Mouse (Mus musculus) ZHBTc4 (cell line): ENCODE measurements around the gene Fblim1.
"Not testable (repeated sequence)": the region's sequence is repeated elsewhere in the genome, so short reads cannot be mapped to it uniquely, and the experiment has no call there.

Source experiments
- DNase-seq: peaks from one replicate; pipeline ENCODE4 v3.0.0-alpha.2; 2011; ENCODE audit warnings: low read depth, low spot score

The Fblim1 gene

DNA sequence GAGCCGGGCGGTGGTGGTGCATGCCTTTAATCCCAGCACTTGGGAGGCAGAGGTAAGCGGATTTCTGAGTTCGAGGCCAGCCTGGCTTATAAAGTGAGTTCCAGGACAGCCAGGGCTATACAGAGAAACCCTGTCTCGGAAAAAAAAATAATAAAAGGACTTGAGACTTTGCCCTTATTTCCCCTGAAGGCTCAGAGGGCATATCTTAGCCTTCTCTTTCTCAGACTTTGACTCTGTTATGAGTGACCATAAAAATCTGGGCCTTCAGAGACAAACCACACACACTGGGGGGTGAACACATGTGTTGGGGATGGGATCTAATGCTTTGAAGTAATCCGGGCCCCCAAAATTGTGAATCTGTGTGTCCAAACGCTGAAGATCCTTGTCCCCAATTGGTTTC is 38.7 kb downstream of the Fblim1 start:
- not testable (repeated sequence) for DNase-seq

DNA sequence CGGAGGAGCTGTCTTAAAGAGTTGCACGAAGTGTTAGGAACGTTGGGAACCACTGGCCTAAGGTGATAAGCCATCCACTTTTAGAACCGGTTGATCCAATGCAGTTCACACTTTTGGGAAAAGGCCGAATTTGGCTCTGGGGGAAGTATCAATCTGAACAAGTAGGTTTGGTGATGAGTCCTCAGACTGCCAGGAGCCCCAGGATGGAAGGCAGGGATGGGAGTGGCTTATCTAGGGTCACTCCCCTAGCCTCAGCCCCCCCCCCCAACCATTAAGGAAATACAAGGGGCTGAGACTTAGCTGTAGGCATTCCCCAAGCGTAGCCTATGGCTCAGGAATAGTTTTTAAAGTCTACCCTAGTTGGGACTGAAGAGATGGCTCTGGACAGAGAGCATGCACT is 39.7 kb downstream of the Fblim1 start:
- peak; percentile 83 for DNase-seq

DNA sequence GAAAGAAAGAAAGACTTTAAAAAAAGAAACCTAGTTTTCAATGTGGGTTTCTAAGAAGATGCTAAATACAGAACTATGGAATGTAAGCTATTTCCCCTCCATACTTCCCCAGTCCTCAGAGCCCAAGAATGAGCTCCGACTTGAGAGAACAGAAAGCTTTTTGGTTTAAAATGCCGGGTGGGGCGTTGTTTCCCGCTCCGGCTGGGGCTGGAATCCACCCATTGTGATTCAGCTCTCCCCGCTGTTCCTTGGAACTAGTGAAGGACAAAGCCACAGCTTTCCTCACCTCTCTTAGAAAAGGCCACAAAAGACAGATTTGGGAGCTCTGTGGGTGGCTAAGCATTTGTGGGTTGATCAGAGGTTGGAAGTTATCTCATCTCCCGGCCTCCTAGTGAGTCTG is 40.6 kb downstream of the Fblim1 start:
- peak; percentile 99 for DNase-seq

DNA sequence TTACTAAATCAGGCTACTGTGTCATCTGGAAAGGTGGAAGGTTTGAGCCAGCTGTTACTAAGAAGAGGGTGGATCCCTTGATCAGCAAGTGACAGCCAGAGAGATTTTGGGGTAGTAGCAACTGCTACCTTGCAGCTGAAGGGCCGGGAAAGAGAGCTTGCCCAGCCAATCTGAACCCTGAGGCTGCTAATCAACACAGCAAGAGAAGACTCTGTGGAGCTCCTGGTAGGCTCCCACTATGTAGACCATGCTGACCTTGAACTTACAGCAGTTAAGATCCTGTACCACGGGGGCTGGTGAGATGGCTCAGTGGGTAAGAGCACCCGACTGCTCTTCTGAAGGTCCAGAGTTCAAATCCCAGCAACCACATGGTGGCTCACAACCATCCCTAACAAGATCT is 41.2 kb downstream of the Fblim1 start:
- DNase-seq = peak; percentile 90

DNA sequence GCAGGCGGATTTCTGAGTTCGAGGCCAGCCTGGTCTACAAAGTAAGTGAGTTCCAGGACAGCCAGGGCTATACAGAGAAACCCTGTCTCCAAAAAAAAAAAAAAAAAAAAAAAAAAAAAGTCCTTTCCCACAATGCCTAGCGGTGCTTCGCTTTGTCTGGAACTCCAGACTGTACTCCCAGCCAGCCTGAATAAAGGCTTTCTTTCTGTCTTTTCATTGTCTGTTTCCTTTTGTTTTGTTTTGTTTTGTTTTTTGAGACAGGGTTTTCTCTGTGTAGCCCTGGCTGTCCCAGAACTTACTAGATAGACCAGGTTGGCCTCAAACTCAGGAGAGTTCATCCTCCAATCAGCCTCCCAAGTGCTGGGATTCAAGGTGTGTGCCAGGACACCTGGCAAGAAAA is 41.7 kb downstream of the Fblim1 start:
- DNase-seq = peak; percentile 88

DNA sequence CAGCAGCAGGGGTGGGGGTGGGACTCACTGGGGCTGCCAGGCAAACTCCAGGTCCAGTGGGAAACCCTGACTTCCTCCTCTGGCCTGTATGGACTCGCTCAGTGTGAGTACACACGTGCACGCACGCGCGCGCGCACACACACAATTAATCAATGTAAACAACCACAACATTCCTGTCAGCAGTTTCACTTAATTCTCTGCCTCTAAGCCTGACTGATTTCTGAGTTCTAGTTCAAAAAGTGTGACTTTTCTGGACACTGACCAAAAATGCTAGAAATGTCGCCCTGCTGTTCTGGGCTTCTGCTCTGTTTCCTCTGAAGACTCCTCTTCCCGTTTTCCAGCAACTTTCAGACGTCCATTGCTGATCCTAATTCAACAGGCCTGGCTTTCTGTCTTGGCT is 43.6 kb downstream of the Fblim1 start:
- DNase-seq = no peak

DNA sequence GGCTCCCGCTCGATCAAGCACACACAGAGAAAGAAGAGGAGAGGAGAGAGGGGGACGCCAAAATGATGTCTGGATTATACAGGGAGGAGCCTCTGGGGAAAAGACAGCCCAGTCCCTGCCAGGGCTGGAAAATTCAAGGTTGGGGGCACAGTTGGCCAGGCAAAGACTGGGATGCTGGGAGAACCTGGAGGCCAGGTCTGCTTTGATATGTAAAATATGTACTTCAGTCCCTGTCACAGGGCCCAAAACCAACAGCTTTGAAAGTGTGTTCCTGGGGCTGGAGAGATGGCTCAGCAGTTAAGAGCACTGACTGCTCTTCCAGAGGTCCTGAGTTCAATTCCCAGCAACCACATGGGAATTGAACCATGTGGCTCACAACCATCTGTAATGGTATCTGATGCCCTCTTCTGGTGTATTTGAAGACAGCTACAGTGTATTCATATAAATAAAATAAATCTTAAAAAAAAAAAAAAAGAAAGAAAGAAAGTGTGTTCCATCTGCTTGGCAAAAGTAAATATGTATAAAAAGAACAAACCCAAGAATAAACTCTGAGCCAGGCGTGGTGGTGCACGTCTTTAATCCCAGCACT is 44.5 kb downstream of the Fblim1 start:
- DNase-seq = peak; percentile 75

DNA sequence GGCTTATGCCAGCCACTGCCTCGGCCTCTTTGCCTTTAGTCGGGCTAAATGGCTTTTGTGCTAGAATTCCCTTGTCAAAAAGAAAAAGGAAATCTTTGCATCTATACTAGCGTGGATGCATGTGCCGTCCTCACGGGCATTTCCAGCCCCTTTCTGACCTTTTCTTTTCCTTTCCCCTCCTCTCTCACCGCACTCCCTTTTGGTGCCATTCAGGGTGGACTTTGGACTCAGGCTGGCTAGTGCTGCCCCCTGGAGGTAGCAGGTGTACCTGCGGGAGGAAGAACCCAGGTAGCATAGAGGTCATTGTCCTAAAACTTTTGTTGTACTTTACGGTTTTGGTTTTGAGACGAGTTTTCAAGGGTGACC is 46.0 kb downstream of the Fblim1 start:
- DNase-seq = peak; percentile 94

DNA sequence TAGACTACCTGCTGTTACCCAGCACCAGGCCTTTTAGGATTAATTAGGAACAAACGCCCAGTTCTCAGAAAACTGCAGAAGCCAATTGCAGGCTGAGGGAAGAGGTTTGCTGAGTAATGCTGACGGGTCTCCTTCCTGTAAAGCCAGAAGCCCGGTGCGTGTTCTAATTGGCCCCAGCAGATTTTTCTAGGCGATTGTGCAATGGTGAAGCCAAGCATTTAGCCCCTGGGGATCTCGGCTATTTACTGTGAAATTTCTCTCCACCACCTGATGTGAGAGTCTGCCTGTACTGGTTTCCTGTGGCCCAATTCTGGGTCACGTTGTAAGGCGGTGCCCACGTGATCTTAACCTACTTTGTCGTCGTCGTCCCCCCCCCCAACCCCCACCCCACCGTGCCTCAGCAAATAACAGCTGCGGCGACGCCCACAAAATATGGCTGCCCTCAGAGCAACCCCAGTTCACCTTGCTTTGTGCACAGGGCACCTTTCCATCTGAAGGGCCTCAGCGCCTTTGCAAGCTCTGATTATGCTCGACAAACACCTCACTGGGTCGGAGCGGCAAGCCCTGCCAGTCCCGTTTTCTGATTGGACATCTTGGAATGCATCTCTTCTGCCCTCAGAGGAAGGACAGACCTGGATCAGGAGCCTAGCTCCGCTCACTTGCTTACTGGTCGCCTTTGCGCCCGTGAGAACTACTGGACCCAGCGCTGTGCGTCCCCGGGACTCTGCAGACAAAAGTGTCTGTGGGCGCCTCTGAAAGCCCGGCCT is 46.6 kb downstream of the Fblim1 start:
- DNase-seq = peak; percentile 90

DNA sequence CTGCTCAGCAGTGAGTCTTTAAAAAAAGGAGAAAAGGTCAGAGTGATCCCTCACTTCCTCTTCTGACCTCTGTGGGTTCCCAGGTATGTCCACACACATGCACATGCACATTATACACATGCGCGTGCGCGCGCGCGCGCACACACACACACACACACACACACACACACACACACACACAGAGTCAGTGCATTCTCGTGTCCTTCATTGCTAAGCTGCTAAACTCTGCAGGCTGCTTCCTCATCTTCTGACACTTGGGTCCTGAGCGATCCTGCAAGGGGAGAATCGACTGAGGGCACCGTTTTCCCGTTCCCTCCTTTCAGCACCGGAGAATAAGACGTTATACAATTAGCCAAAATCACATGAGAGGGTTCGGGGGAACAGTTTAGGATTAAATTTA is 47.2 kb downstream of the Fblim1 start:
- DNase-seq = peak; percentile 36

DNA sequence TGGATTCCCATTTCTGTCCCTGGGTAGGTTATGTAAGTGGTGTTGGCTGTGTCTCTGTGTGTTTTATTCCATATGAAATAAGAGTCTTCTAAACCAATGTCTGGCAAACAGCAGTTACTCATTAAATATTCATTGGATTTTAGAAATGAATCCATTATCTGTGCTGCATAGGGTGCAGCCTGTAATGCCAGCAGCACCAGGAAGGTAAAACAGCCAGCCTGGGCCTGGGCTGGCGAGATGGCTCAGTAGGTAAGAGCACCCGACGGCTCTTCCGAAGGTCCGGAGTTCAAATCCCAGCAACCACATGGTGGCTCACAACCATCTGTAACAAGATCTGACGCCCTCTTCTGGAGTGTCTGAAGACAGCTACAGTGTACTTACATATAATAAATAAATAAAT is 49.7 kb downstream of the Fblim1 start:
- DNase-seq = not testable (repeated sequence)

DNA sequence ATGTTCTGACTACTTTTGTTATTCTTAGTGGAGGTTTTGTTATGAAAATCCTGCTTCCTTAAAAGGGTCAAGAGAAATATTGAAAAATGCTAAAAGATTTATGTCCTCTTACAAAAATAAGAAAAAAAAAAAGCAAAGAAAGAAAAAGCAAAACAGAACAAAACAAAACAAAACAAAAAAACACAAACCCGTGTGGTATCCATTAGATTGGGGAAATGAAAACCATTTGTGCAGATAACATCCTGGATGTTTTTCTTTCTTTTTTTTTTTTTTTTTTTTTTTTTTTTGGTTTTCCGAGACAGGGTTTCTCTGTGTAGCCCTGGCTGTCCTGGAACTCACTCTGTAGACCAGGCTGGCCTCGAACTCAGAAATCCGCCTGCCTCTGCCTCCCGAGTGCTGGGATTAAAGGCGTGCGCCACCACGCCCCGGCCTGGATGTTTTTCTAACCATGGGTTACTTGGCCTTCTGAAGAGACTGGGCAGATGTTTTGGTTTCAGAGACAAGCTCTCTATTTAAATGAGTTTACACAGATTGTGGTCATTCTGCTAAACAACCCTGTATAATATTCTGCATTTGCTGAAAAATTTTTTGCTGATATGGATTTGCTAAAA is 51.5 kb downstream of the Fblim1 start:
- not testable (repeated sequence) for DNase-seq

DNA sequence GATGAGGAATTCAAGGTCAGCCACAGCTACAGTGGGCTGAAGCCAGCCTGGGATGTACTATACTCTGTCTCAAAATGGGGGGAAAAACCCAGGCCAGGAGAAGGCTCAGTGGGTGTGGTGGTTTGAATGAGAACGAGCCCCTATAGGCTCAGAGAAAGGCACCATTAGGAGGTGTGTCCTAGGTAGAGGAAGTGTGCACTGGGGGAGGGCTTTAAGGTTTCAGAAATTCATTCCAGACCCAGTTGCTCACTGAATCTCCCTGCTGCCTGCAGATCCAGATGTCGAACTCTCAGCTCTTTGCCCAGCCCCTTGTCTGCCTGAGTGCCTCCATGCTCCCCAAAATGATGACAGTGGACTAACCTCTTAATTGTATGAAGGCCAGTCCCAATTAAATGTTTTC is 53.4 kb downstream of the Fblim1 start:
- peak; percentile 93 for DNase-seq

DNA sequence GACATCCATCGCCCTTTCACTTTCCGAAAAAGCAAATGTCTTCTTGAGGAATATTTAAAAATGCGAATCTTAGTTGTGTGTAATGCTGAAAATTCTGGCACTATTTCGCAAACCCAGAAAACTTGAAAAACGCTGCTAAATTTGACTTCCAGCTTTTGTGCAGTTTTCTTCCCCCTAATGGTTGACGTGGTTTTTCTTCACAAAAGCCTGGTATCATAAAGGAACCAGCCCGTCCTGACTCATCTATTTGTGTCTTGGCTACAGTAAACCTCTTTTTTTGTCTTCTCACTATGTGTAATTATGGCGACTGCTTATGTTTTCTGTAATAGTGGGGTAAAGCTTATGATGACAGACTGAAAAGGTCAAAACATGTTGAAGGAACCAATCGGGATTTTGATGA is 58.6 kb downstream of the Fblim1 start:
- DNase-seq = no peak

DNA sequence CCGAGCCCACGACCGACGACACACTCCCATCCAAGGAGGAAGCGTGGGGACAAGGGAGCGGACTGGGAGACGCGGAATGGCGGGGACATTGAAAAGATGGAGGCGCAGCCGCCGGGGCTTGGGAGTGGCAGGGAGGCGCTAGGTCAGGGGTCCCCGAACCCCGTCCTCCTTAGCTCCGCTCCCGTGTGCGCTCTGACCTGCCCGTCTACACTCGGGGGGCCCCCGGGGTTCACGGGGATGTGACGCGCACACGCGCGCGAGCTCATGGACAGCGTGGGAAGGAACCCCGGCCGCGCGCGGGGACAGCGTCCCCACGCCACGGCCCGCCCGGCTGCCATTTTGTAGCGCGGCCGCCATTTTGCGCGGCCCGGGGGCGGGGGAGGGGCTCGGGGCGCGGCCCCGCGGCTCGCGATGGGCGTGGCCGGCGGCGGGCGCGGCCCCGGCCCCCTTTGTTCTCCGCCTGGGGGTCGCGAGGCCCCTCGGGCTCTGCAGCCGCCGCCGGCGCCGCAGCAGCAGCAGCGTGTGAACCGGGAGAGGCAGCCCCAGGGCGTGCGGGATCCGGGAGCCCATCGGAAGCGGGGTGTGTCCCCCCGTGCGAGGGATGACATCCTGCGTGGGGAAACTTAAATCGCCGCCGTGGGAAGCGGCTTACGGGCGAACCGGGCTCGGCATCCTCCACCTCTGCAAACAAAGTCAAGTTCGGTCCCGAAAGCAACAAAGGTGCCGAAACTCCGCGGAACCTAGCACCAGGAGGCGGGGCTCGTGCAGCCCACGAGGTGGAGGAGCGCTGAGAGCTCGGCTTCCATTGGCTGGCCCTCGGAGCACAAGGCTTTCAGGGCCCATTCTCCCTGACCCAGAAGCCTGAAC is 59.3 kb downstream of the Fblim1 start:
- peak; percentile 96 for DNase-seq

DNA sequence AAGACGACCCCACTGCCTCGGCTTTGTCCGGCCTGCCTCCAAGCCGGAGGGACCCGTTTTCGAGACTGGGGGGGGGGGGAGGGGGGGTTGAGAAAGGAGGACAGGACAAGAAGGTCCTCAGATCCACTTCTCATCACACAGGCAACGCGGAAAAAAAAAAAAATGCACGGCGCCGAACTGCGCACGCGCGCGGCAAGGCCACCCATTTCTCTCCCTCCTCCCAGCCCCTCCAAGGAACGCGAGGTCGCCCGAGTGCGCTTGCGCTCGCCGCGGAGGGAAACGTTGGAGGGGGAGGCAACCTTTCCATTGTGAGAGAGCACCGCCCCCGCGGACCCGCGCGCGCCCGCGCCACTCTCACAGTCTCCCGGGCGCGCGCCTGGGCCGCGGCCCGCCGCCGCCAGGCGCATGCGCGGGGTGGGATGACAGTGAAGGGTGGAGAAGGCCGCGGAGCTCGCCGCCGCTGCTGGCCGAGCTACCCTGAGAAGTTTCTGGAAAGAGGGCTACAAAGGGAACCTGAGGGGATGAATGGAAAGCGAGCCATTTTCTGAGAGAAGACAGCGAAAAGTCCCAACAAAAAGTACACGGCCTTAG is 60.1 kb downstream of the Fblim1 start:
- DNase-seq = peak; percentile 100

DNA sequence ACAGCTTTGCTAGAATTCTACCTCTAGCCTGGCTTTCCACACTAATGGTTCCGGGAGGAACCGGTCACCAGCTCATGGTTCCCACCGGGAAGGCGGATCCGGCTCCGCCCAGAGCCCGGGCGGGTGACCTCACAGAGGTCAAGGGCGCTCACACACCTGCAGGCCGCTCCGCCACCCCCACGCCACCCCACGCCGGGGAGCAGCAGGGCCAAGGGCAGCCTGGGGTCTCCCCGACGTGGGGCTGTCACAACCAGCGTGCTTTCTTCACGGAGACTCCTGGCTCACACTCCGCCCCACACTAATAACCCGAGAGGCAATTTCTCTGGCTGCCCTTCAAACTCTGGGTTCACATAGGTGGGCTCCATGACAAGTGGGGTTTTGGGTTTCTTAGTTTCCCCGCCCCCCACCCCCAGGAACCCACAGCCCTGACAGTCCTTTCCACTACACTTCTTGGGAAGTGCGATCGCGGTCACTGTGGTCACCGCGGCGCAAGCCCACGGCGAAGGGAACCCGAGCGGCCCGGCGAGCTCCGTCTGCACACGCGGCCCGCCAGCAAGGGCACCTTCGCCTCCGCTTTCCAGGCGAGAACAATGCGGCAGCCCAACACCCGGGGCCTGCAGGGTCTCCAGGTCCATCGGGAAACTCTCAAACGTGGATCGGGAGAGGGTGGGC is 60.7 kb downstream of the Fblim1 start:
- DNase-seq = peak; percentile 91

DNA sequence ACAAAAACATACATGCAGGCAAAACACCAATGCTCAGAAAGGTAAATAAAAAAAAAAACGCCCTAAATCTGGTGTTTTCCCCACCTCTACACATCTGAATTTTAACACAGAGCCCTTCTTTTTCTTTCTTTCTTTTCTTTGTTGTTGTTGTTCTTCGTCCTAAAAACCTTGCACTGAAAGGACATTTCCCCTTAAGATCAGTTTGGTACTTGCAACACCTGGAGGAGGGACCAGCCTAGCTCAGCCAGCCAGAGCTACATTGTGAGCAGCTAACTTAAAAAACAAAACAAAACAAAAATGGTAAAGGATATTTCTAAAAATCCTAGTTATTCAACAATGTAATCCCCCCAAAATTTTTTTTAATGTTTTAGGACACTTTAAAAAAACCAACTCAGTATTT is 61.4 kb downstream of the Fblim1 start:
- no peak for DNase-seq

DNA sequence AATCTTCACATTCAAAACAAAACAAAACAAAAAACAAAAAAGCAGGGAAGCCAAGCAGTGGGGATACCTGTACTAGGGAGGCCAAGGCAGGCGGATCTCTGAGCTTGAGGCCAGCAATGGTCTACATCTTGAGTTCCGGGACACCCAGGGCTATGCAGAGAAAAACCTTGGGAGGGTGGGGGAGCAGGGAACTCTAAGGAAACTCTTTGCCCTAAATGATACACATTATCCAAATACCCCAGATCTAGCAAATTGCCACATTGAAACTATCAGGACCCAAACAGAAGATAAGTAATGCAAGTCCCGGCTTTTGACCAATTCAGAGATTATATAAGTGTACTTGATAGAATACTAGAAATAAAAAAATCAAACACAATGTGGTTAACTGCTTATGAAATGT is 62.3 kb downstream of the Fblim1 start:
- no peak for DNase-seq

DNA sequence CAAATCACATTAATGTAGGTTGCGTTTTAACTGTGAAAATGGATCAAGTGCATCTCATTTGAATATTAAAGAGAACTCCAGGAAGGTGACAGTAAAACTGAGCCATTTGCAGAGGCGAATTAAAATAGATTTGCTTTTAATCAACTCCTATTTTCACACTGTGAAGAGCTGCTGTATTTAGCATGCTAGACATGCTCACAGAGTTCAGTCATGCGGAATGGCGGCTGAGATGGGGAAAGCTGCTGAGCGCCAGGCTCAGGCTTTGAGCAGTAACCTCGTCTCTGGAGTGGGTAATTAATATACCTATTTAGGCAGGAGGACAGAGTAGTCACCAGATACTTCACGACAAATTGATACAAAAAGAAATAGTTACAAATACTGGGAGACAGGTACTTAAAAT is 64.0 kb downstream of the Fblim1 start:
- no peak for DNase-seq

DNA sequence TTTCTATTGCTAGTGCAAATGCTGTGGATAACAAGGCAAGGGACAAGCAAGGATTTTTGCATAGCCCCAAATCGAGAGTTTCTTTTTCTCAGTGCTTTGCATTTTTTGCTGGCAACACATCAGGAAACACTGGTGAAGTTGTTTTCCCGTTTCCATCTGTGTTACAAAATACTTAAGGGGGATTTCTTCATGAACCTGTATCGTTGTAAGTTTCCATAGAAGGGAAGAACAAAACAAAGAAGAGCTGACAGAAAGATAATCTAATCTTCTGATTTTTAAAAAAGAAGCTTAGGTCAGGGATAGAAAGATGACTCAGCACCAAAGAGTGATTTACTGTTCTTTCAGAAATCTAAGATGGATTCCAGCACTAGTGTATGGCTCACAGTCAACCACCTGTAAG is 65.1 kb downstream of the Fblim1 start:
- DNase-seq = no peak
